Mouse (Mus musculus) MEL (cell line): ENCODE measurements around the gene Rnf213. TPM values are rescaled to one million over a fixed set of nuclear protein-coding genes. Genes with fewer than 3 reads are reported as not detected.

Source experiments
- DNase-seq: peaks from one replicate; pipeline ENCODE4 v3.0.0; 2011; ENCODE audit warnings: low read depth, low spot score
- H3K27ac ChIP-seq: 2 replicates; pipeline ENCODE4 v1.5.1; 2012; ENCODE audit warnings: low read depth, mild to moderate bottlenecking, control low read depth, low read length, moderate library complexity; ENCODE audit not compliant: control insufficient read depth
- H3K27me3 ChIP-seq, 2 experiments: fragments of 150-350 bp in 1 of 2; sonication (generic) in 1 of 2; 2 replicates each; pipeline ENCODE4 v1.6.1; 2012; ENCODE audit warnings: low read length in 2 of 2, mild to moderate bottlenecking in 2 of 2, improper control_type of control experiment in 1 of 2, moderate library complexity in 1 of 2; ENCODE audit not compliant: insufficient read depth in 2 of 2, control insufficient read depth in 1 of 2
- H3K36me3 ChIP-seq, 2 experiments: 2 replicates each; pipeline ENCODE4 v1.6.1; 2012 to 2014; ENCODE audit warnings: low read length in 2 of 2, improper control_type of control experiment in 1 of 2, inconsistent platforms in 1 of 2, mild to moderate bottlenecking in 1 of 2; ENCODE audit not compliant: insufficient read depth in 2 of 2, control insufficient read depth in 1 of 2
- H3K4me1 ChIP-seq, 2 experiments: fragments of 150-350 bp in 1 of 2; sonication (generic) in 1 of 2; 2 replicates each; pipeline ENCODE4 v1.6.1; 2012; ENCODE audit warnings: low read length in 2 of 2, improper control_type of control experiment in 1 of 2, mild to moderate bottlenecking in 1 of 2; ENCODE audit not compliant: insufficient read depth in 2 of 2, control insufficient read depth in 1 of 2
- H3K4me3 ChIP-seq, 2 experiments: fragments of 150-350 bp in 1 of 2; sonication (generic) in 1 of 2; 2 replicates each; pipeline ENCODE4 v1.5.1; 2012; ENCODE audit warnings: low read depth in 2 of 2, low read length in 2 of 2, mild to moderate bottlenecking in 2 of 2, moderate library complexity in 2 of 2, control low read depth in 1 of 2, improper control_type of control experiment in 1 of 2; ENCODE audit not compliant: control insufficient read depth in 1 of 2, insufficient read depth in 1 of 2
- H3K79me2 ChIP-seq: 2 replicates; pipeline ENCODE4 v1.6.1; 2012; ENCODE audit warnings: mild to moderate bottlenecking, low read length, moderate library complexity; ENCODE audit not compliant: control insufficient read depth, poor library complexity, insufficient read depth
- H3K9ac ChIP-seq: 2 replicates; pipeline ENCODE4 v1.6.1; 2012; ENCODE audit warnings: low read depth, mild to moderate bottlenecking, control low read depth, low read length, moderate library complexity; ENCODE audit not compliant: control insufficient read depth, poor library complexity, severe bottlenecking
- H3K9me3 ChIP-seq: fragments of 150-350 bp; sonication (generic); replicated peaks from 2 replicates; pipeline ENCODE4 v1.6.1; 2012; ENCODE audit warnings: mild to moderate bottlenecking, low read length, improper control_type of control experiment, moderate library complexity; ENCODE audit not compliant: insufficient read depth
- BHLHE40 ChIP-seq: IDR thresholded peaks from 2 replicates; pipeline ENCODE4 v1.6.1; 2012; ENCODE audit warnings: low read depth, mild to moderate bottlenecking, inconsistent platforms, low read length, improper control_type of control experiment, borderline replicate concordance
- CHD1 ChIP-seq: IDR thresholded peaks from 2 replicates; pipeline ENCODE4 v1.6.1; 2012; ENCODE audit warnings: low read depth, mild to moderate bottlenecking, inconsistent platforms, low read length, improper control_type of control experiment
- CTCF ChIP-seq, 3 experiments: IDR thresholded peaks in 2 of 3; conservative IDR thresholded peaks in 1 of 3; 2 replicates each; pipeline ENCODE4 v1.5.1; 2011 to 2012; ENCODE audit warnings: low read length in 3 of 3, low read depth in 2 of 3, mild to moderate bottlenecking in 2 of 3, improper control_type of control experiment in 1 of 3, inconsistent platforms in 1 of 3, mixed read lengths in 1 of 3, moderate library complexity in 1 of 3; ENCODE audit not compliant: control insufficient read depth in 1 of 3, insufficient read depth in 1 of 3, poor library complexity in 1 of 3, severe bottlenecking in 1 of 3
- ELF1 ChIP-seq: IDR thresholded peaks from 2 replicates; pipeline ENCODE4 v1.6.1; 2014; ENCODE audit warnings: low read depth, mild to moderate bottlenecking, inconsistent platforms, low read length, improper control_type of control experiment, moderate library complexity
- ETS1 ChIP-seq: IDR thresholded peaks from 2 replicates; pipeline ENCODE4 v1.6.1; 2012; ENCODE audit warnings: low read depth, mild to moderate bottlenecking, inconsistent platforms, low read length, improper control_type of control experiment, moderate library complexity
- GABPA ChIP-seq: IDR thresholded peaks from 2 replicates; pipeline ENCODE4 v1.6.1; 2012; ENCODE audit warnings: low read depth, mild to moderate bottlenecking, inconsistent platforms, low read length, improper control_type of control experiment, moderate library complexity
- JUND ChIP-seq: IDR thresholded peaks from 2 replicates; pipeline ENCODE4 v1.6.1; 2011; ENCODE audit warnings: low read depth, mild to moderate bottlenecking, improper control_type of control experiment, low read length
- MAZ ChIP-seq: IDR thresholded peaks from 2 replicates; pipeline ENCODE4 v1.6.1; 2012; ENCODE audit warnings: low read depth, mild to moderate bottlenecking, inconsistent platforms, low read length, improper control_type of control experiment
- MEF2A ChIP-seq: IDR thresholded peaks from 2 replicates; pipeline ENCODE4 v1.6.1; 2014; ENCODE audit warnings: low read depth, mild to moderate bottlenecking, inconsistent platforms, low read length, improper control_type of control experiment; ENCODE audit not compliant: poor library complexity, insufficient replicate concordance, severe bottlenecking; ENCODE audit errors: extremely low read depth
- NRF1 ChIP-seq: IDR thresholded peaks from 2 replicates; pipeline ENCODE4 v1.6.1; 2014; ENCODE audit warnings: low read depth, mild to moderate bottlenecking, inconsistent platforms, low read length, improper control_type of control experiment, moderate library complexity; ENCODE audit not compliant: poor library complexity, insufficient read depth, severe bottlenecking
- POLR2A ChIP-seq, 2 experiments: IDR thresholded peaks; 2 replicates each; pipeline ENCODE4 v1.6.1; 2011 to 2012; ENCODE audit warnings: low read length in 2 of 2, mild to moderate bottlenecking in 2 of 2, control low read depth in 1 of 2, improper control_type of control experiment in 1 of 2, low read depth in 1 of 2, moderate library complexity in 1 of 2; ENCODE audit not compliant: control insufficient read depth in 1 of 2, insufficient read depth in 1 of 2, poor library complexity in 1 of 2
- POLR2AphosphoS5 ChIP-seq: IDR thresholded peaks from 2 replicates; pipeline ENCODE4 v1.6.1; 2012; ENCODE audit warnings: low read depth, borderline replicate concordance, mild to moderate bottlenecking, inconsistent platforms, low read length, moderate library complexity, mixed read lengths
- RCOR1 ChIP-seq: IDR thresholded peaks from 2 replicates; pipeline ENCODE4 v1.6.1; 2012; ENCODE audit warnings: low read depth, mild to moderate bottlenecking, inconsistent platforms, low read length, improper control_type of control experiment
- SIN3A ChIP-seq: IDR thresholded peaks from 2 replicates; pipeline ENCODE4 v1.6.1; 2012; ENCODE audit warnings: low read length, improper control_type of control experiment, inconsistent platforms
- SMC3 ChIP-seq: IDR thresholded peaks from 2 replicates; pipeline ENCODE4 v1.6.1; 2011; ENCODE audit warnings: low read depth, low read length, improper control_type of control experiment
- TAL1 ChIP-seq: IDR thresholded peaks from 2 replicates; pipeline ENCODE4 v1.6.1; 2012; ENCODE audit warnings: mild to moderate bottlenecking, inconsistent platforms, low read length, moderate library complexity, mixed read lengths
- USF1 ChIP-seq: IDR thresholded peaks from 2 replicates; pipeline ENCODE4 v1.6.1; 2014; ENCODE audit warnings: low read depth, mild to moderate bottlenecking, inconsistent platforms, low read length, improper control_type of control experiment, moderate library complexity
- USF2 ChIP-seq, 2 experiments: IDR thresholded peaks; 2 replicates each; pipeline ENCODE4 v1.6.1; 2011 to 2012; ENCODE audit warnings: improper control_type of control experiment in 2 of 2, low read length in 2 of 2, borderline replicate concordance in 1 of 2, inconsistent platforms in 1 of 2, low read depth in 1 of 2, mild to moderate bottlenecking in 1 of 2; ENCODE audit not compliant: insufficient read depth in 1 of 2
- ZMIZ1 ChIP-seq: IDR thresholded peaks from 2 replicates; pipeline ENCODE4 v1.6.1; 2012; ENCODE audit warnings: low read depth, mild to moderate bottlenecking, inconsistent platforms, low read length, improper control_type of control experiment, moderate library complexity
- ZNF384 ChIP-seq: IDR thresholded peaks from 2 replicates; pipeline ENCODE4 v1.6.1; 2012; ENCODE audit warnings: low read depth, mild to moderate bottlenecking, inconsistent platforms, low read length, improper control_type of control experiment
- polyA plus RNA-seq, 2 experiments: library from polyadenylated mRNA; stranded (reverse) in 1 of 2; unstranded in 1 of 2; fragments of >175 nt in 1 of 2; fragments of >200 nt in 1 of 2; gene quantifications; 2 replicates each; pipeline versions ENCODE4 v1.2.1 to v1.2.4; 2012; ENCODE audit warnings: low replicate concordance in 2 of 2, low read depth in 1 of 2; ENCODE audit not compliant: insufficient read length in 2 of 2, insufficient read depth in 1 of 2, missing spikeins in 1 of 2
- total RNA-seq: library from RNA; depleted of rRNA; stranded (reverse); fragments of 300-350 nt; gene quantifications from 2 replicates; pipeline ENCODE4 v1.2.3, GENCODE M21; 2012

Rnf213 gene
- total and polyA plus RNA-seq, 3 experiments, result 10.7 to 11.6 TPM; not detected in 1

GRCm38 (mm10) chr11:119344178-119344577 lies 48.7 kb upstream of the Rnf213 start:
- Histone ChIP-seq H3K9ac (no peak overlapping the region), H3K27me3 (no peaks in the 10 kb centered on the region), H3K79me2 (no peaks in the 10 kb centered on the region), H3K36me3 (no peaks in the 10 kb centered on the region; a peak in 1 of 4 replicates), H3K4me1 (peaks cover 0 to 16% of the 10 kb centered on the region in 2 experiments; a peak in 2 of 4 replicates), H3K4me3 (no peak overlapping the region), H3K27ac (no peak overlapping the region), H3K9me3 (no peaks in the 10 kb centered on the region)
- TF ChIP-seq USF1 (no peak), POLR2AphosphoS5 (no peak), BHLHE40 (no peak), MAZ (no peak), NRF1 (no peak), ETS1 (no peak), JUND (no peak), SMC3 (no peak), ELF1 (no peak), ZNF384 (no peak), SIN3A (no peak), TAL1 (no peak), GABPA (no peak)
- no peak for DNase-seq

GRCm38 (mm10) chr11:119344865-119345264 lies 48.0 kb upstream of the Rnf213 start:
- Histone ChIP-seq H3K4me3 (no peak overlapping the region), H3K9ac (no peak overlapping the region), H3K9me3 (no peaks in the 10 kb centered on the region), H3K36me3 (no peaks in the 10 kb centered on the region; a peak in 1 of 4 replicates), H3K27me3 (no peaks in the 10 kb centered on the region), H3K4me1 (peaks cover 0 to 16% of the 10 kb centered on the region in 2 experiments; a peak in 2 of 4 replicates), H3K27ac (no peak overlapping the region), H3K79me2 (no peaks in the 10 kb centered on the region)
- DNase-seq, result no peak
- TF ChIP-seq CHD1 (no peak), CTCF (IDR thresholded peaks at IDR 0.05 in 2 of 3, conservative IDR thresholded peaks at IDR 0.05 in 1 of 3; ENCODE audit: control insufficient read depth in 1 of 3, insufficient read depth in 1 of 3, low read depth in 2 of 3, low read length in 3 of 3, poor library complexity in 1 of 3, severe bottlenecking in 1 of 3) (no peak), MEF2A (no peak), ZMIZ1 (no peak), ETS1 (no peak), USF2 (IDR thresholded peaks at IDR 0.05; ENCODE audit: borderline replicate concordance in 1 of 2, insufficient read depth in 1 of 2, low read depth in 1 of 2, low read length in 2 of 2) (no peak), SIN3A (no peak), RCOR1 (no peak), JUND (no peak), POLR2AphosphoS5 (no peak), POLR2A (IDR thresholded peaks at IDR 0.05; ENCODE audit: control insufficient read depth in 1 of 2, insufficient read depth in 1 of 2, low read depth in 1 of 2, low read length in 2 of 2, poor library complexity in 1 of 2) (no peak), SMC3 (no peak)
